Mouse (Mus musculus) liver, embryonic 12.5 days (tissue): ENCODE results near the gene Gm9844. TPM values are rescaled to one million over a fixed set of nuclear protein-coding genes. Genes with fewer than 3 reads are reported as not detected.
"Not testable (repeated sequence)": the region's sequence is repeated elsewhere in the genome, so short reads cannot be mapped to it uniquely, and the experiment has no call there.

Experiments used
- ATAC-seq: fragments of 200-750 bp; cut with Nextera tagmentation; 2 replicates; pipeline ENCODE4 v1.8.0; 2017; ENCODE audit warnings: moderate number of reproducible peaks, mild to moderate bottlenecking, moderate library complexity
- H3K27ac ChIP-seq: fragments of 300-500 bp; sonication (generic); 2 replicates; pipeline ENCODE4 v1.5.1; 2016; ENCODE audit warnings: mild to moderate bottlenecking
- H3K27me3 ChIP-seq: fragments of 300-500 bp; sonication (generic); replicated peaks from 2 replicates; pipeline ENCODE4 v1.6.1; 2016; ENCODE audit warnings: mild to moderate bottlenecking, moderate library complexity
- H3K36me3 ChIP-seq: fragments of 300-500 bp; sonication (generic); 2 replicates; pipeline ENCODE4 v1.6.1; 2016; ENCODE audit warnings: mild to moderate bottlenecking, moderate library complexity
- H3K4me1 ChIP-seq: fragments of 300-500 bp; sonication (generic); 2 replicates; pipeline ENCODE4 v1.6.1; 2016
- H3K4me2 ChIP-seq: fragments of 300-500 bp; sonication (generic); 2 replicates; pipeline ENCODE4 v1.6.1; 2016; ENCODE audit warnings: mild to moderate bottlenecking, moderate library complexity
- H3K4me3 ChIP-seq: fragments of 300-500 bp; sonication (generic); 2 replicates; pipeline ENCODE4 v1.5.1; 2016; ENCODE audit warnings: mild to moderate bottlenecking, moderate library complexity
- H3K9ac ChIP-seq: fragments of 300-500 bp; sonication (generic); 2 replicates; pipeline ENCODE4 v1.6.1; 2016; ENCODE audit warnings: mild to moderate bottlenecking, moderate library complexity
- H3K9me3 ChIP-seq: fragments of 300-500 bp; sonication (generic); replicated peaks from 2 replicates; pipeline ENCODE4 v1.6.1; 2016; ENCODE audit warnings: mild to moderate bottlenecking, moderate library complexity
- WGBS: fragments of 180-500 bp; shearing (Covaris S2); methylation state at CpG from one replicate; pipeline ENCODE4 v1.1.7; 2016; ENCODE audit not compliant: insufficient replicate concordance; 5-methylcytosine and 5-hydroxymethylcytosine counted together
- polyA plus RNA-seq: library from polyadenylated mRNA; unstranded; fragments of >200 nt; fragmentation: Nextera tagmentation; extraction: Ambion mirVana; gene quantifications from 2 replicates; pipeline ENCODE4 v1.2.1, GENCODE M21; 2016

Gene Gm9844
- polyA plus RNA-seq, 1 experiment from 2014 or later = 3.0 TPM

DNA sequence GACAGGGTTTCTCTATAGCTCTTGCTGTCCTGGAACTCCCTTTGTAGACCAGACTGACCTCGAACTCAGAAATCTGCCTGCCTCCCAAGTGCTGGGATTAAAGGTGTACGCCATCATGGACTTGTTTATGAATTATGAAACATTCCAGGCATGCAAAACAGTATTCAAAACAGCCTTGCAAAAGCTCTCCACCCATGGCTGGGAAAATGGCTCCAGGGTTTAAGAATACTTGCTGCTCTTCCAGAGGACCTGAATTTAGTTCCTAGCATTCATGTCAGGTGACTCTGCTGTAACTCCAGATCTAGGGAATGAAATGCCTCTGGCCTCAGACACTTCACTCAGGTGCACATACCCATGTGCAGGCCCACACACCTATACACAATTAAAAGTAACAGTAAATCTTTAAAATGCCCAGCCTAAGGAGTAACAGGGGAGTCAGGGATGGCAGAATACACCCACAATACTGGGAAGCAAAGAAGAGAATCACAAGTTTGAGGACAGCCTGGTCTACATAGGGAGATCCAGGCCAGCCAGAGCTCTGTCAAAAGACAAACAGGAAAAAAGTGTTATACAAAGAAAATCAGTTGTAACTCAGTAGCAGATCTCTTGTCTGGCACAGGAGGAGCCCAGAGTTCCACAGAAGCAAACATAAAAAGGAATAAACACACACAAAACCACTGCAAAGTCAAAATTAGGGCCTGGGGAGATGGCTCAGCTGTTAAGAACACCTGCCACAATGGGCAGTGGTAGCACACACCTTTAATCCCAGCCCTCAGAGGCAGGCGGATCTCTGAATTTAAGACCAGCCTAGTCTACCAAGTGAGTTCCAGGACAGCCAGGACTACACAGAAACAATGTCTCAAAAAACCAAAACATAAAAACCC is 29.5 kb downstream of the Gm9844 start:
- ATAC-seq = no peak
- 66% methylated on average over 3 of the region's 3 CpGs for WGBS

DNA sequence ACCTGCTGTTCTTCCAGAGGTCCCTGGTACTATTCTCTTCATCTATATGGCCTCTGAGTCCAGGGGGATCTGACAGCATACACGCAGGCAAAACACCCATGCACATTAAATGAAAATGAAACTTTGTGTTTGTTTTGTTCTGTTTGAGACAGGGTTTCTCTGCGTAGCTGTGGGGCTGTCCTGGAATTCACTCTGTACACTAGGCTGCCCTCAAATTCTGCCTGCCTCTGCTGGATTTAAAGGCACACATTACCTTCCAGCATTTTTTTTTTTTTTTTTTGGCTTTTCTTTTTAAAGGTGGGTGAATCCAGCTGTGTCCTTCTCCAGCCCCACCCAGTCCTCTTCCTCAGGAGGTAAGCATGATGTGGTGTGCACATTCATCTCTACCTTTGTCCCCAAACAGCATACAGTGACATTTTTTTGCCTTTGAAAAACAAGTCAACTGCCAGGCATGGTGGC is 30.1 kb downstream of the Gm9844 start:
- 61% methylated on average over 2 of the region's 2 CpGs for WGBS
- no peaks in the 10 kb centered on the region for H3K9me3 ChIP-seq
- H3K36me3 ChIP-seq = peaks cover 43% of the 10 kb centered on the region

More for the DNA sequence above, 29.5 kb downstream of the Gm9844 start:
- H3K9me3 ChIP-seq = no peaks in the 10 kb centered on the region
- peak overlapping the region; percentile 96 for H3K27ac ChIP-seq
- no peak overlapping the region for H3K9ac ChIP-seq
- no peak overlapping the region for H3K4me3 ChIP-seq
- H3K27me3 ChIP-seq = no peaks in the 10 kb centered on the region
- peaks cover 49% of the 10 kb centered on the region for H3K36me3 ChIP-seq
- peaks cover 27% of the 10 kb centered on the region for H3K4me1 ChIP-seq
- no peak overlapping the region for H3K4me2 ChIP-seq

DNA sequence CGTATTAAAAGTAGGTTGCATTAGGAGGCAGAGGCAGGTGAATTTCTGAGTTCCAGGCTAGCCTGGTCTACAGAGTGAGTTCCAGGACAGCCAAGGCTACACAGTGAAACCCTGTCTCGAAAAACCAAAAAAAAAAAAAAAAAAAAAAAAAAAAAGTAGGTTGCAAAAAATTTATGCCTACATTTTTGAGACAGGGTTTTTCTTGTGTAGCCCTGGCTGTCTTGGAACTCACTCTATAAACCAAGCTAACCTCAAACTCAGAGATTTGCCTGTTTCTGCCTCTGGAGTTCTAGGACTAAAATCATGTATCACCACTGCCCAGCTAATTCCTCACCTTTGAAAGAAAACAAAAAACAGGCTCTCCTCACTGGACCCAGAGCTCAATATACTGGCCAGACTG is 33.7 kb downstream of the Gm9844 start:
- H3K36me3 ChIP-seq, H3K4me3 ChIP-seq, H3K4me1 ChIP-seq, H3K27ac ChIP-seq, H3K4me2 ChIP-seq, H3K27me3 ChIP-seq, H3K9ac ChIP-seq, ATAC-seq, H3K9me3 ChIP-seq: not testable (repeated sequence)
- WGBS = 73% methylated on average over 2 of the region's 2 CpGs

More for the DNA sequence above, 30.1 kb downstream of the Gm9844 start:
- no peak for ATAC-seq
- H3K27ac ChIP-seq = peak overlapping the region; percentile 96
- H3K27me3 ChIP-seq = no peaks in the 10 kb centered on the region
- no peak overlapping the region for H3K4me3 ChIP-seq
- H3K4me1 ChIP-seq = peaks cover 21% of the 10 kb centered on the region
- H3K4me2 ChIP-seq = no peak overlapping the region
- no peak overlapping the region for H3K9ac ChIP-seq

DNA sequence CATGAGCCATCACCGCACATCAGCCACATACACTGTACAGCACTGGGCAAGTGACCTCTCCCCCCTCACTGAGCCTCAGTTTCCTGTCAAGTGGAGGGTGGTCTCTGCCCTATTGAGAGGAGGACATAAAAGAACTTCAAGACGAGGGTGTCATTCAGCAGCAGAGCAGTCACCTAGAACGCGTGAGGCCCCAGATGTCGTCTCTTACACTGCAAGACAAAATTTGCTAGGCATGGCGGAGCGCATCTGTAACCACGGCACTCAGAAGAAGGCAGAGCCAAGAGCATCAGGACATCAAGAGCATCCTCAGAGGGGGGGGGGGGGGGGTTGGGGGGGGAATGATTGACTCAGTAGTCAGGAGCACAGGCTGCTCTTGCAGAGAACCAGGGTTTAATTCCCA is 34.3 kb downstream of the Gm9844 start:
- no peak for ATAC-seq
- peaks cover 3% of the 10 kb centered on the region; the same call in 1 of the 2 replicates for H3K36me3 ChIP-seq
- no peak overlapping the region for H3K27ac ChIP-seq
- no peak overlapping the region for H3K4me2 ChIP-seq
- H3K4me3 ChIP-seq = no peak overlapping the region
- H3K9ac ChIP-seq = no peak overlapping the region
- H3K9me3 ChIP-seq = no peaks in the 10 kb centered on the region
- peaks cover 12% of the 10 kb centered on the region for H3K4me1 ChIP-seq
- 70% methylated on average over 8 of the region's 8 CpGs for WGBS
- no peaks in the 10 kb centered on the region for H3K27me3 ChIP-seq

DNA sequence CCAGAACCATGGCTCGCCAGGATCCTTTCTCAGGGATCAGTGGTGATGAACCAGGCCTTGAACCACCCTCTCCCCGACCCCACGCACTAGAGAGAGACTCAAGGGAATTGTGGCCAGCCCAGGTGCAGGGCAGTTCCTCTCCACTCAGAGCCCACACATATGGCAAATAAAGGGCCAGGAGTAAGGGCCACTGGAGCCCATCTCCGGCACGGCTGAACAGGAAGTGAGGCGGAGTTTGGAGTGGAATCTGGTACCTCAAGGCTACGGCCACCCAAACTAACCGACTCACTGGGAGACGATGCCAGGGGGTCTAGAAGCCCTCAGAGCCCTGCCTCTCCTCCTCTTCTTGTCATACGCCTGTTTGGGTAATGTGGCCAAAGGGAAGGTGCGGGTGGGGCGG is 35.2 kb downstream of the Gm9844 start, which contains the start of gene Cd79a:
Gene Cd79a (plus strand): TSS at position 158 of the 400 bp plus-strand sequence.
- H3K27me3 ChIP-seq = no peaks in the 10 kb centered on the region
- no peaks in the 10 kb centered on the region for H3K36me3 ChIP-seq
- 62% methylated on average over 12 of the region's 12 CpGs for WGBS
- no peak within 1 kb of the TSS for H3K4me2 ChIP-seq
- ATAC-seq = no peak
- H3K9ac ChIP-seq = no peak within 1 kb of the TSS
- no peak within 1 kb of the TSS for H3K27ac ChIP-seq
- H3K4me1 ChIP-seq = peaks cover 20% of the 10 kb centered on the region
- H3K9me3 ChIP-seq = no peaks in the 10 kb centered on the region
- H3K4me3 ChIP-seq = no peak within 1 kb of the TSS

DNA sequence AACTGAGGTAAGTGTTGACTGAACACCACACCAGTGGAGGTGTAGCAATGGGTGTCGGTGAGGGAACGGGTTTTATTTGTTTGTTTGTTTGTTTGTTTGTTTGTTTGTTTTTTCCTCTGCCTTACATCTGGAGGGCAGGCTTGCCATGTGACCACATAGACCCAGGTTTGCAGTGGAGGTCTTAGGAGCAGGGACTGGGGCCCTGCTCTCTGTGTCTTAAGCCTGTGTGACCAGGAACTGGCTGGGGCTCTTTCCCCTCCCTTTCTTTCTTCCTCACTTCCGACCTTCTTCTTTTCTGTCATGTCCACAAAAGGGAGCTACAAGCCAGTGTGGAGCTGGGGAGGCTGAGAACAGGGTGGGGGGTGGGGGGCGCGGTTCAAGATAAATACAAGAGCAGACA is 35.9 kb downstream of the Gm9844 start:
- peaks cover 27% of the 10 kb centered on the region for H3K4me1 ChIP-seq
- no peak overlapping the region for H3K4me3 ChIP-seq
- H3K27ac ChIP-seq = no peak overlapping the region
- ATAC-seq = no peak
- 59% methylated on average over 5 of the region's 5 CpGs for WGBS
- no peak overlapping the region for H3K4me2 ChIP-seq
- no peak overlapping the region for H3K9ac ChIP-seq
- H3K9me3 ChIP-seq = no peaks in the 10 kb centered on the region
- no peaks in the 10 kb centered on the region for H3K36me3 ChIP-seq
- no peaks in the 10 kb centered on the region for H3K27me3 ChIP-seq

DNA sequence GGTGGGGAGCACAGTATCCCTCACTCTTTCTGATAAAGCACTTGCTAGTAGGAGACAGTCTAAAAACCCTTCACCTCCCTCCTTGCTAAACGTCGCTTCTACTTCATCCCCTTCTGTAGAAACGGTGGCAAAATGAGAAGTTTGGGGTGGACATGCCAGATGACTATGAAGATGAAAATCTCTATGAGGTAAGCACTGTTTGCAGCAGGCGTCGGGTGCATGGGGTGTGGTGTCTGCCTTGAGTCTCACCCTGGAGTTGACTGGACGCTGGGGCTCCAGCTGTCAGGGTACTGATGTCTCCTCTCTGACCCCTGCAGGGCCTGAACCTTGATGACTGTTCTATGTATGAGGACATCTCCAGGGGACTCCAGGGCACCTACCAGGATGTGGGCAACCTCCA is 39.1 kb downstream of the Gm9844 start:
- H3K27ac ChIP-seq = peak overlapping the region; percentile 36
- H3K9ac ChIP-seq = no peak overlapping the region
- no peak overlapping the region for H3K4me2 ChIP-seq
- no peak for ATAC-seq
- 40% methylated on average over 6 of the region's 6 CpGs for WGBS
- H3K4me3 ChIP-seq = no peak overlapping the region
- H3K36me3 ChIP-seq = no peaks in the 10 kb centered on the region
- H3K4me1 ChIP-seq = peaks cover 51% of the 10 kb centered on the region
- H3K9me3 ChIP-seq = no peaks in the 10 kb centered on the region
- H3K27me3 ChIP-seq = no peaks in the 10 kb centered on the region

DNA sequence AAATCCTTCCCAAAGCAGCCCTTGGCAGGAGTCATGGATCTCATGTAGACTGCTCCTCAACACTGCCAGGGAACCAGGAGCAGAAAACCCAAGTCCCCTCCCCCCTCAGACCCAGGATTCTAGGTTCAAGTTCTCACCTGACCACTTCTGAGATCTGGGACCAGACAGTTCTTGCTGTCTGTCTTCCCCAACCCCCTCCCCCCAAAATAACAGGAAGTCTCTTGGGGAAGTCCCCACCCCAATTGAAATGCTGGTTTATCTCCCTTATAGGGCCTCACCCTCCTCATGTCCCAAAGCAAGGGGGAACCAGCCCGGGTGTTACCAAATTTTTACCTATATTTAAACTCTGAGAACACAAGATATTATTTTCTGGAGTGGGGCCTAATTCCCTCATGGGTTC is 39.8 kb downstream of the Gm9844 start:
- H3K4me1 ChIP-seq = peaks cover 58% of the 10 kb centered on the region
- H3K4me3 ChIP-seq = peak overlapping the region; percentile 76
- no peaks in the 10 kb centered on the region for H3K36me3 ChIP-seq
- ATAC-seq = no peak
- 7% methylated on average over 1 of the region's 1 CpGs for WGBS
- H3K9ac ChIP-seq = peak overlapping the region; percentile 75; the same call in 1 of the 2 replicates
- peak overlapping the region; percentile 91 for H3K4me2 ChIP-seq
- H3K27ac ChIP-seq = peak overlapping the region; percentile 90
- no peaks in the 10 kb centered on the region for H3K27me3 ChIP-seq
- no peaks in the 10 kb centered on the region for H3K9me3 ChIP-seq

DNA sequence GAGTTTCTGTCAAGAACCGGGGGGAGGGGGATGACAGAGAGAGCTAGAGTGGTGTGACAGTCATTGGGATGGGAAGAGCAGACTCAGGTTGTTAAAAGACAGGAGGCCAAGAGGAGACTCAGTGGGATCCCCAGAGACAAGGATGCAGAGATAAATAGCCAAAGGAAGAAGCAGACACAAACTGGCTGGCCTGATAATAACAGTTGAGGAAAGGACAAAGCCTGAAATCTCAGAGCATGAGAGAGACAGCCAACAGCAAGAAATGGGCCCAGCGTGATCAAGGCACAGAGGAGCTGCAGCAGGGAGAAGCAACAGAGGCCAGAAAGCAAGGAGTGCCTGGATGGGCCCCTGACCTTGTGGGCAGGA is 40.2 kb downstream of the Gm9844 start:
- no peaks in the 10 kb centered on the region for H3K36me3 ChIP-seq
- H3K9me3 ChIP-seq = no peaks in the 10 kb centered on the region
- no peak for ATAC-seq
- H3K9ac ChIP-seq = peak overlapping the region; percentile 75
- H3K27me3 ChIP-seq = no peaks in the 10 kb centered on the region
- peak overlapping the region; percentile 91 for H3K4me2 ChIP-seq
- peak overlapping the region; percentile 76 for H3K4me3 ChIP-seq
- 13% methylated on average over 2 of the region's 2 CpGs for WGBS
- H3K27ac ChIP-seq = peak overlapping the region; percentile 90
- peaks cover 61% of the 10 kb centered on the region for H3K4me1 ChIP-seq

DNA sequence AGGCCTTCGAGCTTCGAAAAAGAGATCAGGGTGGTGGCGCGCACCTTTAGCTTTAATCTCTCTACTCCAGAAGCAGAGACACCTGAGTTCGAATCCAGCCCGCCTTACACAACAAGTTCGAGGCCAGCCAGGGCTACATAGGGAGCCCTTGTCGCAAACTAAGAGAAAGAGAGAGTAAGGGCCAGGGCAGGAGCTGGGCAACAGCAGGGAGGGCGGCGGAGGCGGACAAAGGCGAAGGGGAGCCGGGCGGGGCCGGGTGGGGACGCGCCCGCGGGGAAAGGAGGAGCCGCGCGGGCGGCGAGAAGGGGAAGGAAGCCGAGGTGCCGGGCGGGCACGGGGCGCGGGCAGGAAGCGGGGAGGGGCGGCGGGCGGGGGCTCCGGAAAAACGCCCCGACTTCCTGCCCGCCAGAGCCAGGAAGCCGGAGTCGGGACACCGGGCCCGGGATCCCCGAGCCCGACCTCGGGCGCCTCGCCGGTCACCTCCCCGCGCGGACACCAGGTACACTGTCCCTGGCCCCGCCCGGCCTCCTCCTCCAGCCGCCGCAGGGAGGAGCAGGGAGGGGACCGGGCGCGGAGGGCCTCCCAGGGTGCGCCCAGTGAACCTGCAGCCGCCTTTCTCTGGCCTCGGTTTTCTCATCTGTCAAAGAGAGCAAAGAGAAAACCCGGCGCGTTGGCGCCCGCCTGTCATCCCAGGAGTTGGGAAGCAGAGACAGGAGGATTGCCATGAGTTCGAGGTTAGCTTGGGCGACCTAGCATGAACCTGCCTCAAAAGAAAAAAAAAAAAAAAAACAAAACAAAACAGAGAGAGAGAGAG is 40.8 kb downstream of the Gm9844 start, which contains the start of gene Arhgef1:
Gene Arhgef1 (plus strand): TSS at position 283 of the 814 bp plus-strand sequence.
- Histone ChIP-seq H3K9me3 (no peaks in the 10 kb centered on the region), H3K4me3 (peak within 1 kb of the TSS; percentile 76), H3K27me3 (no peaks in the 10 kb centered on the region), H3K9ac (peak within 1 kb of the TSS; percentile 75), H3K27ac (peak within 1 kb of the TSS; percentile 90), H3K4me2 (peak within 1 kb of the TSS; percentile 91), H3K36me3 (peaks cover 5% of the 10 kb centered on the region), H3K4me1 (peaks cover 63% of the 10 kb centered on the region)
- ATAC-seq = peak; percentile 70
- 2% methylated on average over 67 of the region's 68 CpGs for WGBS

DNA sequence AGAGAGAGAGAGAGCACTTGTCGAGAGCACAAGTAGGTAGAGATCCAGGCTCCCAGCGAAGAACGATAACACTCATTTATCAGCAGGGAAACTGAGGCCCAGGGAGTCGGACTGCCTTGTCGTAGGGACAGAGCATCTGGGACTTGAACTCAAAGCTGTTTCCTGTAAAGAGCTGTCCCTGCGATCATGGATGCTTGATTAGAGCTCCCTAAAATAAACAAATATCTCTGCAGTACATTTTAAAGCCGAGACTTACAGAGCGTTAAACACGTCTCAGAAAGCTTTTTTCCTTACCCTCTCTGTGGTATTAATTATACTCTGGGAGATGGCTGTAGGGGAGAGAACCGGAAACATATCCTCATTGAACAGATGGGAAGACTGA is 41.4 kb downstream of the Gm9844 start:
- peak overlapping the region; percentile 90 for H3K27ac ChIP-seq
- H3K27me3 ChIP-seq = no peaks in the 10 kb centered on the region
- peaks cover 11% of the 10 kb centered on the region for H3K36me3 ChIP-seq
- peak overlapping the region; percentile 91 for H3K4me2 ChIP-seq
- H3K9me3 ChIP-seq = no peaks in the 10 kb centered on the region
- WGBS = 12% methylated on average over 10 of the region's 10 CpGs
- ATAC-seq = no peak
- peak overlapping the region; percentile 76 for H3K4me3 ChIP-seq
- H3K9ac ChIP-seq = peak overlapping the region; percentile 75
- H3K4me1 ChIP-seq = peaks cover 64% of the 10 kb centered on the region

DNA sequence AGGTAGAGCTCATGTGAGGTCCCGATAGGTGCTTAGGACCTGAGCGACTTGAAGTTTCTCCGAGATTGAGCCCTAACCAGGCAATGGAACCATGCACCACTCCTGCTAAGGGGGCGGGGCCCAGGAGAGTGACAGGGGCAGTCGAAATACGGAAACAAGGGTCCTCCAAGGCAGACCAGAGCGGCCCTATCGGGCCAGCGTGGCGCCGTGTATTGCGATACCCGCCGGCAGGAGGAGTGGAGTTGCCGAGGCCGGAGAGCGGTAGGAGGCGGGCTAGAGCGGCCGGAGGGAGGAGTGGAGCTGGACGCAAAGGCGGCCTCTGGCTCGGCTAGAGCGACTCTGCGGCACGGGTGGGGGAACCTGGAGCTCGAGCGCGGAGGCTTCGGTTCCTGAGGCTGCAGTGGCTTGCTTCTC is 42.1 kb downstream of the Gm9844 start:
- peak; percentile 94 for ATAC-seq
- peak overlapping the region; percentile 87 for H3K9ac ChIP-seq
- peak overlapping the region; percentile 90 for H3K27ac ChIP-seq
- H3K36me3 ChIP-seq = peaks cover 17% of the 10 kb centered on the region
- H3K4me2 ChIP-seq = peak overlapping the region; percentile 91
- no peaks in the 10 kb centered on the region for H3K27me3 ChIP-seq
- 1% methylated on average over 30 of the region's 30 CpGs for WGBS
- H3K9me3 ChIP-seq = no peaks in the 10 kb centered on the region
- peak overlapping the region; percentile 76 for H3K4me3 ChIP-seq
- H3K4me1 ChIP-seq = peaks cover 64% of the 10 kb centered on the region
